In the genomic region with DNA sequence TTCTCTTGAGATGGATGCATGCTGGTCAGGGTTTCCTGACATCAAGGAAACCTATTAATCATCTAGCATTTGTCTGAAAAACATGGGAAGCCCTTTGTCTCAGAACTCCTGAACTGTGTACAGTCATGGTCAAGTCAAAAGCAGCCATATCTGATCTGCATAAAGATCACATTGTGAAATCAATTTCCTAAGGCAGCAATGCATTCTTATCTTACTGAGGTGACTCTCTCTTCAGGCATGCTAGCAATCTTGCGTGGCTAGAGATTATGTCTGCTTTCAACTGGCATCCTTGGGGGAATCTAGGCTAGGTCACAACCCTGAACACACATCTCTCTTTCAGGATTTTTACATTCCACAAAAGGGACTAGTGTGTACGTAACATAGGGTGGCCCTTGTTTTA, we compare ENCODE assay signal across 22 mouse cellular contexts.
"Had no signal": no experiment of that assay in that cellular context is flagged by ENCODE, and none has a peak within 500 bp of the region (broad histone marks: within the 10 kb centered on the region; RNA-seq: fewer than 3 reads in every experiment).

No protein-coding gene starts in this region.

- DNase-seq: liver, postnatal 0 days; lung, adult 2 months; lung, postnatal 14 days; lung, postnatal 36 days; midbrain, embryonic 14.5 days; retina, postnatal 1 day; right cerebral cortex, adult 18-20 months; right cerebral cortex, postnatal 25 days; right cerebral cortex, postnatal 4 days; spleen, adult 18-20 months; thymus, adult 18-20 months; thymus, postnatal 14 days; thymus, postnatal 36 days had no signal

- ATAC-seq: liver, postnatal 0 days; lung, postnatal 0 days; midbrain, embryonic 16.5 days had no signal

- H3K4me3 ChIP-seq: lung, embryonic 15.5 days; midbrain, embryonic 10.5 days; midbrain, embryonic 12.5 days; myocyte; neural tube, embryonic 13.5 days; neural tube, embryonic 15.5 days had no signal

- H3K27ac ChIP-seq: lung, embryonic 15.5 days; macrophage; midbrain, embryonic 10.5 days; midbrain, embryonic 12.5 days; neural tube, embryonic 13.5 days; neural tube, embryonic 15.5 days had no signal

- H3K9me3 ChIP-seq: lung, embryonic 15.5 days; midbrain, embryonic 10.5 days; midbrain, embryonic 12.5 days; neural tube, embryonic 13.5 days; neural tube, embryonic 15.5 days had no signal

- H3K4me1 ChIP-seq: lung, embryonic 15.5 days; midbrain, embryonic 10.5 days; midbrain, embryonic 12.5 days; neural tube, embryonic 13.5 days; neural tube, embryonic 15.5 days had no signal

- H3K9ac ChIP-seq: liver, postnatal 0 days; lung, embryonic 15.5 days; midbrain, embryonic 12.5 days; neural tube, embryonic 13.5 days; neural tube, embryonic 15.5 days had no signal

- H3K27me3 ChIP-seq: lung, embryonic 15.5 days; midbrain, embryonic 12.5 days; neural tube, embryonic 13.5 days; neural tube, embryonic 15.5 days had no signal

- H3K36me3 ChIP-seq: lung, embryonic 15.5 days; midbrain, embryonic 10.5 days; midbrain, embryonic 12.5 days; neural tube, embryonic 13.5 days; neural tube, embryonic 15.5 days had no signal

- H3K4me2 ChIP-seq: lung, embryonic 15.5 days; midbrain, embryonic 12.5 days; neural tube, embryonic 13.5 days; neural tube, embryonic 15.5 days had no signal
